Mouse (Mus musculus) stomach, postnatal 0 days (tissue): Measurements from ENCODE around the gene Snap25. TPM values are rescaled to one million over a fixed set of nuclear protein-coding genes. Genes with fewer than 3 reads are reported as not detected.

Experiments
- ATAC-seq: fragments of 200-750 bp; cut with Nextera tagmentation; 2 replicates; pipeline ENCODE4 v1.8.0; 2017; ENCODE audit not compliant: low FRiP score, low TSS enrichment
- DNase-seq: peaks from one replicate; pipeline ENCODE4 v3.0.0-alpha.2; 2016; ENCODE audit warnings: low spot score
- H3K27ac ChIP-seq: fragments of 300-500 bp; sonication (generic); replicated peaks from 2 replicates; pipeline ENCODE4 v1.5.1; 2014; ENCODE audit warnings: mild to moderate bottlenecking, control low read depth
- H3K27me3 ChIP-seq: fragments of 300-500 bp; sonication (generic); 2 replicates; pipeline ENCODE4 v1.6.1; 2014; ENCODE audit warnings: low read length; ENCODE audit not compliant: control insufficient read depth, insufficient read depth
- H3K36me3 ChIP-seq: fragments of 300-500 bp; sonication (generic); 2 replicates; pipeline ENCODE4 v1.6.1; 2014; ENCODE audit warnings: low read length, mixed read lengths; ENCODE audit not compliant: control insufficient read depth, insufficient read depth
- H3K4me1 ChIP-seq: fragments of 300-500 bp; sonication (generic); replicated peaks from 2 replicates; pipeline ENCODE4 v1.6.1; 2014; ENCODE audit warnings: antibody characterized with exemption; ENCODE audit not compliant: control insufficient read depth, insufficient read depth
- H3K4me2 ChIP-seq: fragments of 300-500 bp; sonication (generic); replicated peaks from 2 replicates; pipeline ENCODE4 v1.6.1; 2014; ENCODE audit warnings: low read depth, mild to moderate bottlenecking, control low read depth, moderate library complexity
- H3K4me3 ChIP-seq: fragments of 300-500 bp; sonication (generic); 2 replicates; pipeline ENCODE4 v1.5.1; 2014; ENCODE audit warnings: low read depth, low read length, control low read depth
- H3K9ac ChIP-seq: fragments of 300-500 bp; sonication (generic); 2 replicates; pipeline ENCODE4 v1.6.1; 2014; ENCODE audit warnings: mild to moderate bottlenecking, low read length, control low read depth, mixed read lengths
- H3K9me3 ChIP-seq: fragments of 300-500 bp; sonication (generic); 2 replicates; pipeline ENCODE4 v1.6.1; 2016; ENCODE audit warnings: low read length; ENCODE audit not compliant: control insufficient read depth
- CTCF ChIP-seq: IDR thresholded peaks from 2 replicates; pipeline ENCODE4 v1.5.1; 2016; ENCODE audit warnings: antibody characterized with exemption, low read depth, mild to moderate bottlenecking, moderate library complexity
- EP300 ChIP-seq: optimal IDR thresholded peaks from 2 replicates; pipeline ENCODE3; 2016; ENCODE audit warnings: antibody characterized with exemption
- WGBS: fragments of 180-500 bp; shearing (Covaris S2); extraction: QIAGEN DNeasy Blood & Tissue Kit; methylation state at CpG from one replicate; pipeline ENCODE4 v1.1.7; 2014; 5-methylcytosine and 5-hydroxymethylcytosine counted together
- polyA plus RNA-seq: library from polyadenylated mRNA; unstranded; fragments of >200 nt; fragmentation: Nextera tagmentation; extraction: Ambion mirVana; gene quantifications from 2 replicates; pipeline ENCODE4 v1.2.1, GENCODE M21; 2015

Gene Snap25
- 8.5 and 10.8 TPM in 2 replicates for polyA plus RNA-seq

GRCm38 (mm10) chr2:136713299-136713758 lies at the start of gene Snap25:
TSS of gene Snap25 (plus strand) at chr2:136713453.
- WGBS, result 1% methylated on average over 20 of the region's 20 CpGs
- Histone ChIP-seq H3K4me2 (peak within 1 kb of the TSS; percentile 25), H3K9ac (no peak within 1 kb of the TSS), H3K9me3 (no peaks in the 10 kb centered on the region), H3K36me3 (no peaks in the 10 kb centered on the region), H3K4me1 (no peaks in the 10 kb centered on the region), H3K27me3 (no peaks in the 10 kb centered on the region), H3K27ac (no peak within 1 kb of the TSS), H3K4me3 (no peak within 1 kb of the TSS)
- DNase-seq, result peak; percentile 61
- TF ChIP-seq EP300, result no peak
- ATAC-seq, result peak; percentile 60

DNA sequence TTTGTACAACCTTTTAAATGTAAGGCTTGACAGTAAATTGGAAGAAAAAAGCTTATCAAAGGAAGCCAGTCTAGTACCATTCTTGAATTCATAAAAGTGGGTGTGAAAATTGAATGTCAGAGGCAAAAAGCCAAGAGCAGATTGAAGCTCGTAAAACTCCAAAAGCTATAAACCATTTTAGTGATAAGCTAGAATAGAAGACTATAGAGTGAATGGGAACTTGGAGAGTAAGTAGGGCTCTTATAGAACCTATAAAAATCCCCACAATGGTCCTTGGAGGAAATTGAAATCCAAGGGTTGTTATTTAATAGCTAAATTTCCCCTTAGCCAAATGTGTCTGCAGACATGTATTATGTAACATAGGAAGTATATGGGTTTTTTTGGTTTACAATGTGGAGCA lies 46.3 kb upstream of the Snap25 start:
- no peak overlapping the region for H3K9ac ChIP-seq
- TF ChIP-seq CTCF (no peak), EP300 (no peak)
- no peak for DNase-seq

GRCm38 (mm10) chr2:136669183-136669582 lies 44.1 kb upstream of the Snap25 start:
- H3K4me1 ChIP-seq, result no peaks in the 10 kb centered on the region
- no peak overlapping the region for H3K9ac ChIP-seq
- H3K4me2 ChIP-seq, result no peak overlapping the region
- H3K9me3 ChIP-seq, result no peaks in the 10 kb centered on the region
- no peak overlapping the region for H3K4me3 ChIP-seq
- 68% methylated on average over 3 of the region's 3 CpGs for WGBS
- no peaks in the 10 kb centered on the region for H3K36me3 ChIP-seq
- H3K27me3 ChIP-seq, result no peaks in the 10 kb centered on the region
- no peak for ATAC-seq
- H3K27ac ChIP-seq, result no peak overlapping the region
- no peak for TF ChIP-seq CTCF
- TF ChIP-seq EP300, result no peak
- DNase-seq, result no peak

More for the DNA sequence above, 46.3 kb upstream of the Snap25 start:
- ATAC-seq, result no peak
- no peak overlapping the region for H3K4me2 ChIP-seq
- H3K4me1 ChIP-seq, result no peaks in the 10 kb centered on the region
- no peaks in the 10 kb centered on the region for H3K36me3 ChIP-seq
- no peaks in the 10 kb centered on the region for H3K9me3 ChIP-seq
- no peaks in the 10 kb centered on the region for H3K27me3 ChIP-seq
- H3K4me3 ChIP-seq, result no peak overlapping the region
- 55% methylated on average over 1 of the region's 1 CpGs for WGBS
- H3K27ac ChIP-seq, result no peak overlapping the region

- Histone ChIP-seq H3K27ac (no peak overlapping the region), H3K4me3 (no peak overlapping the region), H3K27me3 (no peaks in the 10 kb centered on the region), H3K9ac (no peak overlapping the region), H3K4me1 (no peaks in the 10 kb centered on the region), H3K36me3 (no peaks in the 10 kb centered on the region), H3K9me3 (no peaks in the 10 kb centered on the region), H3K4me2 (no peak overlapping the region)
- ATAC-seq (no peak), DNase-seq (no peak)
- 44% methylated on average over 3 of the region's 3 CpGs for WGBS
- no peak for TF ChIP-seq CTCF
- no peak for TF ChIP-seq EP300
Observed at GRCm38 (mm10) chr2:136669665-136670064, 43.6 kb upstream of the Snap25 start.

GRCm38 (mm10) chr2:136670539-136671271 lies 42.5 kb upstream of the Snap25 start:
- Histone ChIP-seq H3K27me3 (no peaks in the 10 kb centered on the region), H3K4me1 (no peaks in the 10 kb centered on the region), H3K9ac (no peak overlapping the region), H3K27ac (no peak overlapping the region), H3K36me3 (no peaks in the 10 kb centered on the region), H3K9me3 (no peaks in the 10 kb centered on the region), H3K4me3 (no peak overlapping the region), H3K4me2 (no peak overlapping the region)
- ATAC-seq, result no peak
- 38% methylated on average over 9 of the region's 9 CpGs for WGBS
- DNase-seq, result no peak
- TF ChIP-seq EP300 (no peak), CTCF (no peak)

- no peaks in the 10 kb centered on the region for H3K36me3 ChIP-seq
- H3K4me2 ChIP-seq, result no peak overlapping the region
- H3K4me3 ChIP-seq, result no peak overlapping the region
- DNase-seq, result no peak
- H3K4me1 ChIP-seq, result peaks cover 3% of the 10 kb centered on the region; the same call in 1 of the 2 replicates
- H3K9ac ChIP-seq, result no peak overlapping the region
- ATAC-seq, result no peak
- H3K27me3 ChIP-seq, result no peaks in the 10 kb centered on the region
- 73% methylated on average over 4 of the region's 4 CpGs for WGBS
- no peak overlapping the region for H3K27ac ChIP-seq
- H3K9me3 ChIP-seq, result no peaks in the 10 kb centered on the region
- TF ChIP-seq EP300, result no peak
- TF ChIP-seq CTCF, result no peak
Observed at GRCm38 (mm10) chr2:136674077-136674757, 39.0 kb upstream of the Snap25 start.
